Mouse (Mus musculus) mature B cell (primary cell): ENCODE results near the gene Tctn1.

Experiments used
- in situ Hi-C: fragments of 300-500 bp; cut with MboI; formaldehyde crosslinking; loops from 2 replicates; pipeline ENCODE4 v1.14.3; 2019

Gene Tctn1

DNA sequence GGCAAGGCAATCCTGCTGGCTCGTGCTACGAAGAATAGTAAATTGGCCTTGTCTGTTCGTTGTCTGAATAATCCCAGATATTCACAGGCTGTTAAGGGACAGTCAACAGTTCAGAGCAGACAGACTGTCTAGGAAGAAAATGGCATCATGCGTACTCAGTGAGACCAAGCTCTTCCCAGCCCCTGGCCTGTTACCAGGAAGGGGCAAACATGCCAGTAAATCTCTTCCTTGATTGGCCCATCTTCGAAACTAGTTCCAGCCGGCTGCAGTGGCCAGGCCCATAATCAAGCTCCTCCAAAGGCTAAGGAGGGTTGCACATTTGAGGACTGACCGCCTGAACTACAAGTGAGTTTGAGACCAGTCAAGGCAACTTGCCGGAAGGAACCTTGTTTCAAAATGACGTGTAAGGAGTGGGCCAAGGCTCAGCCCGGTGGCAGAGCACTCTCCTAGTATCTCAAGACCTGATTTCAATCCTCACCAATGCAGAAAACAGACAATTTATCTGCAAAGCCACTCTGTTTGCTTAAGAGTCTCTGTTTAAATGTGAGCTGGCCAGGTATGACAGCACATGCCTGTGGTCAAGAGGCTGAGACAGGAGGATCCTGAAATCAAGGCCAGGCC is 17.6 kb downstream of the Tctn1 start:
- in situ Hi-C loops = no loop called here

DNA sequence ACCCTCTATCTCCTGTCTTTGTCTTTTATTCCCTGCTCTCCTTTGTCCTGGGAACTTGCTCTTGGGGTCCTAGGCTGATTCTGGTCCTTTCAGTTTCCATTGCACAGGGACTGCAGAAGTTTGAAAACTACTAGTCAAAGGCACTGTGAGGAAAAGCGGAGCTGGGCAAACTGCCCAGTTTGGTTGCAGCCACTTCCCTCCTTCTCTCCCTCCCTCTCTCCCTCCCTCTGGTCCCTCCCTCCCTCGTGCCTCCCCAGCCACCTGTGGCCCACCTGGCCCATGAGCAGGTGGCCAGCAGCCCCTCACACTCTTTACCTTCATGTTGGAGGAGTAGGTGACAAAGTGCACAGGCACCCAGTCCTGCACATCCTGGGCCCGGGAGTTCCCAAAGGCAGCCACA is 19.1 kb downstream of the Tctn1 start:
- in situ Hi-C loops = no loop called here

DNA sequence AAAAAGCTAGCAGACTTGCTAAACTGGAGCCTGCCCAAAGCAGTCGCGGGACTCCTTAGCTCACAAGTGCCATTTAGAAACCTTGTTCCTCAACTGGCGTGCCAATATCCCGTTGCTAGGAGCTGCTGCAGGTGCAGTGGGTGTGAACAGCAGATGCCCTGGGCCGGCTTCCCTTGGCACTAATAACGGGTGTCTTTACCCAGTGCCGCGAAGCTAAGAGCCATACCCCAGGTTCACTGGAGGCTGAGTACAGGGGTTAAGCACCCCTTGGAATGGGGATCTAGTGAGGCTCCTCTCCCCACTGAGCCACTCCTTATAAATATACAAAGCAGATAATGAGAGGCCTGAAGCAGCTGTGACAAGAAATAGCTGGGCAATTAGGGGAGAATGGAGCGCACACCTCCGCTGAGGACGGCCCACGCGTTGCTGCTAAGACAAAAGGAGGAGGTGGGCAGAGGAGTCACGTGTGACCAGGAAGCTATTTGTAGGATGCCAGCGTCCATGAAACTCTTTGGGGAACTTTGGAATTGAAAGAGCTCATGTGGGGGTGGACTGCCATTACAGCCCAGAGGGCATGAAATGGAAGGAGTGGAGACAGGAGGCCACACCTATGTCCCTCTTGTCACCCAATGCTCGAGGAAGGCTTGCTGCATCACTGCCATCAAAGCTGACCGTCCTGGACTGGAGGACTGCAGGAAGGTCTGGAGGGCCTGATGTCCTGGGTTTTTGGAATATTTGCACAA is 20.3 kb downstream of the Tctn1 start:
- in situ Hi-C loops = no loop called here

DNA sequence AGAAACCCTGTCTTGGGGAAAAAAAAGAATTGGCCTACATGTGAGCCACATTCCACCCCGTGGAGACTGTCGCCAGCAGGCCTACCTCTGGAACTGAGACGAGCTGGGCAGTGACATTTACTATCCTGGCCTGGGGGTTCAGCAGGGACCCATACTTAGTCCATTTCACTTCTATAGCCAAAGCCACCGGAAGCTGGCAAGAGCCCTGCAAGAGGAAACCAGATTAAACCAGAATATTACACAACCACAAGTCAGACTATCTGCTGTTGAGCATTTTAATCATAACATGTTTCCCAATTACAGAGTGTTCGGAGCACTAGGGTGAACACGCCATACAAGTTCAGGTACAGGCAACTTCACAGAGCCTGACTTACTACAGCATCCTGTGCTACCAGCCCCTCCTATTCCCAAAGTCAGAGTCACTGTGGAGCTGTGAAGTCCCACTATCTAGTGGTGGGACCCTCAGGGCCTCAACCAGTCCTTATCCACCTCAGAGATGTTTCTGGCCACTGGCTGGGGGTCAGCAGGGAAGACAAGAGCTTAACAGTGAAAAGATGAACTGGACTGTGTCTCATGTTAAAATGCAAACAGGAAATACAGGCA is 21.6 kb downstream of the Tctn1 start:
- in situ Hi-C loops = no loop called here

DNA sequence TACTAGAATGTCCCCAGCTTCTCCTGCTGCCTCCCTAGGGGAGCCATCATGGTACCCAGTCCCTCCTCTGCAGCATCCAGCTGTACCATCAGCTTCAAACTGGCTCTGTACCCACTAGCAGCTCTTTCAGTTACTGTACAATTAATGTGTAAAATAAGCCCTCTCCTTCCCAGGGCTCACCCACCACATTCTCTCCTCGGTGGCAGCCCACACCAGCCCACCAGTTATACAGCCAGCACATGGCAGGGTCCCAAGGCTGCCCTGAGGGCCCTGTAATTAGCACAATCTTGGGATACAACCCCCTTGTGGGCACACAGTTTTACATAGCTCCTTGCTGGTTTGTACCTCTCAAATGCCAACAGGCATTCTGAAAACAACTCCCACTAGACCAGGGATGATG is 23.3 kb downstream of the Tctn1 start:
- in situ Hi-C loops = no loop called here

DNA sequence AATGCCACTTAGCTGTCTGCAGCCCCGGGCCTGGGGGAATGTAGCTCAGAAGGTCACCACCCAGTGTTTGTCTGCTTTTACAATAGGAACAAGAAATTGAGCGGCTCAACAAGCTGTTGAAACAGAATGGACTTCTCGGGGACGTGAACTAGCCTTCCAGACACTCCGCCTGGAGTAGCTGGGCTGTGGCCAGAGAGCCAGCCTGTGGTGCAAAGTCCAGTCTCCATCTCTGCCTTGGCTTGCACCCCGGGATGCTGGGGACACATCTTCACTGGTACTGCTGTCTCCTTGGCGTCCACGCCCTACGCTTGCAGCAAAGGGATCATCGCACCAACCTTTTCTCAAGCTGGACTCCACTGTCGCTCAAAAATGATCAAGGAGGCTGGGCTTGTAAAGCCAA is 23.7 kb downstream of the Tctn1 start:
- in situ Hi-C loops = no loop called here

DNA sequence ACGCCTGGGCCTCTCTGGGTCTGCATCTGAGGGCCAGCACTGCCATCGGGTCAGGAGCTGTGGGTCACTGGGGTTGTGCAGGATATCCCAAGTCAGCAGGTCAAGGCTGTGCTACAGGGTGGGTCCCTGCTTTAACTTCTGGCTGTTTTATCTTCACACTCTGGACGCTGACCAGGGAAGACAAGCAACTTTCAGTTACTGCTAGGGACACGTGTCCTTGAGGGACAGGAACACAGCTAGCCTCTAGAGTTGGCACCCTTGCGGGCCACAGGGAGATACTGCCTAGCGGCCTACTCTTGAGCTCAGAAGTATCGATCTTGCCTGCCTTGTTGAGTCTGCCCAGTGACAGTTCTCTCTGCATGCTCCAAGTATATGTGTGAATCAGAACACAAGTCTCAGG is 24.6 kb downstream of the Tctn1 start:
- in situ Hi-C loops = no loop called here

DNA sequence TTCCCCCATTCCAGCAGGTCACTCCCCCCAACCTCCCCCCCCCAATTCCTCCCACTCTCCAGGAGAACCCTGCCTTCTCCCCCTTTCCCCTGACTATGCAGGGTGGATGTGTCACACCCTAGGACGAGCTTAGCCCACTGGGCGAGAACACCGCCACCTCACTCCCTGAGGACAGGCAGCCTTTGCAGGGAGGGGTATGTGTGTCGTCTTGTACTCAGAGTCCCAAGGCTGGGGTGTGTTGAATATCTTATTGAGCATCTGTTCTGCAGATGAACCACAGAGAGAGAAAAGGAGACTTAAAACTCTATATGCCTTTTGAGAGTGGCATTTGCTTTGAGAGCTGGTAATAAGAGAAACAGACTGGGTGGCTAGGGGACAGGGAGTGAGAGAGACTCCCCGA is 27.1 kb downstream of the Tctn1 start:
- in situ Hi-C loops = no loop called here

DNA sequence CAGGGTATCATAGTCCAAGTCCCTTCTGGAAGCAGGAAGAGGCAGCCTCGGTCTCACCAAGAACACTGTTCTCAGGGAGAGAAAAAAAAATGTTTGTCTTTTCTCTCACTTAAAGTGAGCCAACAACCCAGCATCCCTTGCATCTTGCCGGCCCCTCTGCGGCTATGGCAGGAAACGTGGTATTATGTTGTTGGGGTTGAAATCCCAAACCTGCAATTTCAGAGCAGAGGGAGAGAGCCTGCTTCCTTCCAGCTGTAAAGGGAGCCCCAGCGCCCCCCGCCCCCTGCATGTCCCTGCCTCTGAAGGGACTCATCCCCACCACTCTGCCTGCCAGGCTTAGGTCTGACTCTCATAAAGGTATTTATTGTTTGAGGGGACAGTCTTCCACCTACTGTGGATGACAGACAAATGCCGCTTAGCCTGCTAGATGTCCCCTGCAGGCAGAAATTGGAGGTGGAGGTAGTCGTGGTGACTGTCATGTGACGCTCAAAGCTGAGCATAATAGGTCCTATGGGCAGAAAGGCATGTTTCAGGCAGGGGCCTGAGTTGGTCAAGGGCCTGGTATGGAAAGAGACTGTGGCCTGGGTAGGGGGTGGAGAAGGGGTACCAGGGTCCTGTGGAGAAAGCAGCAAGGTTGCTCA is 28.9 kb downstream of the Tctn1 start:
- in situ Hi-C loops = no loop called here

DNA sequence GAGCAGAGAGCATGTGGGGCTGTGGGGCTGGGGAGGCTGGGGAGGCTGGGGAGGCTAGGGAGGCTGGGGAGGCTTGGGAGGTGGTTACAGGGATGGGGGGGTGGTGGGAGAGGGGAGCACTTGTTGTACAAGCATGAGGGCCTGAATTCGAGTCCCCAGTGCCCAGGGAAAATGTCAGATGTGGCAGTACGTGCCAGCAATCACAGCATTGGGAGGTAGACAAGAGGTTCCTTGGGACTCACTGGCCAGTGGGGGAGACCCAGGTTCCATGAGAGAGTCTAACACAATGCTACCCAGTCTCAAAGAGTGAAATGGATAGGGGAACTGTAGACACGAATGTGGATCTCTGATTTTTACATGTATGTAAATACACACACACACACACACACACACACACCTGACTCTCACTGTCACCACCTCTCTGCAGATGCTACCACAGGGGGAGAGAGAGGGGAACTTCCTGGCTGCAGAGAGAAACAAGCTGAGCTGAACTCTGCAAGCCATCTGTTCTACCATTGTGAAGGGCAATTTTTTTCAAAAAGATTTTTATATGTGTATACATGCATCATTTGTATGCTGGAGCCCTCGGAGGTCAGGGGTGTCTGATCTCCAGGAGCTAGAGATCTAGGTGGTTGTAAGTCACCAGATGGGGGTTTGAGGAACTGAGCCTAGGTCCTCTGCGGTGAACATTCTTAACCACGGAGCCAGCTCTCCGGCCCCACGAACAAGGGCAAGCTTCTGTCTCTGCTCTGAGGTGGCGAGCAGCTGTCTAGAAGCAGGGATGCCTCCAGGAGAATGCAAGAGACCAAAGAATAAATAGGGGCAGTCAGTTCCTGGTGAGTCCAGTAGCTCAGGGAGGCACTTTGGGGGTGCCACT is 29.7 kb downstream of the Tctn1 start:
- in situ Hi-C loops = no loop called here

DNA sequence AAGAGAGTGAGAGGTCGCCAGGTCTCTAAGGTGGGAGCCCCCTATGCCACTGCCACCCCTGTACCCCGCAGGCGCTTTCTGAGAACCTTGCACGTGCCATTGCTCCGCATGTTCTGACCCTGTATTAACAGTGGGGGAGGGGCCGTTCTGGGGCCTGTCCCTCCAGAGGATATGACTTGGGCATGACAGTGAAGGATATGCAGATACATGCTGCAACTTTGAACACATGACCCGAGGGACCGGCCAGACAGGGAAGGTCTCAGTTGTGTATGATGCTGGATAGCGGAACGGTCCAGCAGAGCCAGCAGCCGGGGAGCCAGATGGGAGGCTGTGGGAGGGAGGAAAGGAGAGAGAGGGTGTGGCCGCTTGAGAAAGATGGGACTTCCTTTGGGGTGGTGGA is 30.6 kb downstream of the Tctn1 start:
- in situ Hi-C loops = no loop called here

DNA sequence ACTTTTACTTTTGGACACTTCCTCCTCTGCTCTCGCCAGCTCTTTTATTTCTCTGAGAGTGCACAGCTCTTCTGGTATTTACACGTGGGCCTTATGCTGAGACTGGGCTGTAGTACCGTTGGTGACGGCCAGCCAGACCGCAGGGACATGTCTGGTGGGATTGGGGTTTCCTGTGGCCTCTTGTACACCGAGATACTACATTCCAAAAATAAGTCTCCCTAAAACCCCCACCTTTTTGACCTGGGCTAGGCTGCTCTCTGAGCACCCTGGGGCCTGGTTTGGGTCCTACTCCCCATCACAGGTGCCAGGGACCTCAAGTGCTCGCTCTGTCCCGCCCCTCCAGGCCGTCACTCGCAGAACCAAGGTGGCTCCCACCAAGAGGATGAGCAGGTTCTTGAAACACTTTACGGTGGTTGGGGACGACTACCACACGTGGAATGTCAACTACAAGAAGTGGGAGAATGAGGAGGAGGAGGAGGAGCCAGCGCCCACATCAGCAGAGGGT is 31.1 kb downstream of the Tctn1 start:
- in situ Hi-C loops = no loop called here

DNA sequence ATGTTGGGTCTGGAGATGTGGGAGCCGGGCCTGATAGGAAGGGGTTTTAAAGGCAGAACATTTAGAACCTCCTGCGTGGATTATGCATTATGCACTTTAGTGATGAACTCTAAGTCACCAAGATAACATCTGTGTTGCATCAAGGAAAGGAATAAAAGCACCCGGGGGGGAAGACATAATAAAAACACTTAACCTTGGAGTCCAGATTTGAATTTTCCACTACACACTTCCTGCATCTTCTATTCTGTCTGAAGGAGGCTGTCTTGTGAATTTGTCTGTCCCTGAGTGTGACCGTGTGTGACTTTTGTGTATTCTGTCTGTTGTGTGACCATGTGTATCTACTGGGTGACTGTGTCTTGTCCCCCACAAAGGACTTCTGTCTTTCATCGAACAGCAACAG is 32.3 kb downstream of the Tctn1 start:
- in situ Hi-C loops = no loop called here

DNA sequence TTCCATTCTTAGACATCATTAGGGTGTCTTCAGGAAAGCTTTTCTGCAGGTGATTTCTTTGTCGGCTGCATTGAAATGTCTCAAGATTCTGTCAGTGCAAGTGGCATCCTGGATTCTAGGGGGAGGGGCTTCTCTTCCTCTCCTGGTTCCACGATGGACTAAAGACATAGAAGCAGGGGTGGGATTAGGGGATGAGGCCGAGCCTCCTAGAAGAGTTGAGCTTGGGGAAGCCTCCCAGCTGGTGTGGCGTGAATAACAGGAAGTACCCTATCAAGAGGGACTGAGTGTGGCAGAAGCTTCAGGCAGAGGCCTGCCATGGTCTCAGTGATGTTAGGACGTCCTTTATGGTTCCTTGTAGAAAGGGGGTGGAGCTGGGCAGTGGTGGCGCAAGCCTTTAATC is 32.8 kb downstream of the Tctn1 start:
- in situ Hi-C loops = no loop called here

DNA sequence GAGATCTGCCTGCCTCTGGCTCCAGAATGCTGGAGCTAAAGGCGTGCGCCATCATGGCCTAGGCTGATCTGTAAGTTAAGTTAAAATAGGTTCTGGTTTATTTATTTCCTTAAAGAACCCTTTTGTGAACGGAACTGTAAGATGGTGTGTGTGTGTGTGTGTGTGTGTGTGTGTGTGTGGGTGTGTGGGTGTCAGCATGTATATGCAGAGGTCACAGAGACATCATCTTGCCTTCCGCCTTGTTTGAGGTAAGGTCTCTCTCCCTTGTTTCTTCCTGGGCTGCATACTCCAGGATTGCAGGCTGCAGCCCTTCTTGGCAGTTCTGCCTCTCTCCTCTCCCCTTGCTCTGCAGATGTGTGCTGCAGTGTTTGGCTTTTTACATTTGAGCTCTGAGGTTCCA is 33.4 kb downstream of the Tctn1 start:
- in situ Hi-C loops = no loop called here

DNA sequence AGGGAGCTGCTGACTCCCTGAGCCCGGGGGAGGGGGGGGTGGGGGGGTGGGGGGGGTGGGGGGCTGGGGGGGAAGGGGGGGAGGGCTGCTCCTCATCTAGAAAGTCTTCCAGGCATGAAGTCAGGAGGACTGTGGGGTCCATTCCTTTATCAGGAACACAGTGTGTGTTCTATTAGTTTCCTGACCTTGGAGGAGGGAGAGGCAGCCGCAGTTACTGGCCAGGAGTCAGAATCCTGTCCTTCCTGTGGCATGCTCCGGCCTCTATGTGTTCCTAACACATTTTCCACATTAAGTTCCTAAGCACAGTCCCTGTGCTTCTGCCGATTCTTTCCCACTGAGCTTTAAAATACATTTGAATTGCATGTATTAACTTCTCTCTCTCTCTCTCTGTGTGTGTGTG is 35.5 kb downstream of the Tctn1 start:
- in situ Hi-C loops = no loop called here

DNA sequence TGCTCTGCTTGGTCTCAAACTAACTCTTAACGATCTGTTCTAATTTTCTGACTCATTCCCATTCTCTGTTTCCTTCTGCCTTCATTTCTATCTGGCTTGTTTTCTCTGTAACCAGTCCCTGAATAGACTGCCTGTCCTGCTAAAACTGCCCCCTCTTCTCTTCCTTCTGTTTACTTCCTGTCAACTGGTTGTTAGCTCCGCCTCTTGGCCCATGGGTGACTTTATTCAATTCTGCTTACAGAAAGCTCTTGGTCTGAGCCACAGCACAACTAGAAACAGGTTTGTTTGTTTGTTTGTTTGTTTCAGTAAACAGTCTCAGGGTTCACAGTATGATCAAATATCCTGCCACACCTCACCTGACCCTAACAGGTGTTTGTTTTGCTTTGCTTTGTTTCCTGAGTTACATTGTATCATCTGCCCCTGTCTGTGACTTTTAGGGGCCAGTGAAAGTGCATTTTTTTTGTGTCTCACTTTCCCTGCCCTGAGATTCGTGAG is 35.9 kb downstream of the Tctn1 start:
- in situ Hi-C loops = no loop called here

DNA sequence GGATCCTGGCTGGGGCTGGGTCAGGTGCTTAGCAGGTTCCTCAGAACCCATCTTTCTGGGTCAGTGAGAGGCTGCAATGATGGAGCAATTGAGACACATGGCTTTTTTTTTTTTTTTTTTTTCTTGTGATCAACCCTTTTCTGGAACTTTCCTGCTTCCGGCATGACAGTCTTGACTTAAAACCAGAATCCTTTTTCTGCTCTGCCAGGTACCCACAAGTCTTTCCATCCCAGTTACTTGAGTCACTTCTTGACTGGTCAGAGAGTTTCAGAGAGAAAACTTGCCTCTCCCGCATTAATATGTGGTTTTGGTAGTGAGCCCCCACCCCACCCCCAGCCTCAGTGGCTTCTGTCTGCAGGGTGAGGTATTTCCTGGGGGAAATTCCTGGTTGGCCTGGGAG is 40.0 kb downstream of the Tctn1 start:
- in situ Hi-C loops = loop anchor here (5.0 kb wide), 1 partner anchor 38 kb away; the partner anchor contains the start of gene Tctn1

DNA sequence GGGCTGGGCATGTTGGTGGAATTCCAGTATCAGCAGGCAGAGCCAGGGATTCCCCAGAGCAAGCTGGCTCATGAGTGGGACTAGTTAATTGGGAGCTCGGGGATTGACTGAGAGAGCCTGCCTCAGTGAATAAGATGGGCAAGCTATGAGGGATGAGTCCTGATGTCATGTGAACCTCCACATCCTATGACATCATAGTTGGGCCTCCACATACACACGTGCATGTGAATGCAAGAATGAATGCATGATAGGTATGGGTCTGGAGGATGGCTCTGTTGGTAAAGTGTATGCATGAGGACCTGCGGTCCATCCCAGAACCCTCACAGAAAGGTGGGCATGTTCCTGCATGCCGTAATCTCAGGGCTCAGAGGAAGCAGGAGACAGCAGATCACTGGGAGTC is 43.2 kb downstream of the Tctn1 start:
- in situ Hi-C loops = loop anchor here (5.0 kb wide), 1 partner anchor 41 kb away; the partner anchor contains the start of gene Tctn1

DNA sequence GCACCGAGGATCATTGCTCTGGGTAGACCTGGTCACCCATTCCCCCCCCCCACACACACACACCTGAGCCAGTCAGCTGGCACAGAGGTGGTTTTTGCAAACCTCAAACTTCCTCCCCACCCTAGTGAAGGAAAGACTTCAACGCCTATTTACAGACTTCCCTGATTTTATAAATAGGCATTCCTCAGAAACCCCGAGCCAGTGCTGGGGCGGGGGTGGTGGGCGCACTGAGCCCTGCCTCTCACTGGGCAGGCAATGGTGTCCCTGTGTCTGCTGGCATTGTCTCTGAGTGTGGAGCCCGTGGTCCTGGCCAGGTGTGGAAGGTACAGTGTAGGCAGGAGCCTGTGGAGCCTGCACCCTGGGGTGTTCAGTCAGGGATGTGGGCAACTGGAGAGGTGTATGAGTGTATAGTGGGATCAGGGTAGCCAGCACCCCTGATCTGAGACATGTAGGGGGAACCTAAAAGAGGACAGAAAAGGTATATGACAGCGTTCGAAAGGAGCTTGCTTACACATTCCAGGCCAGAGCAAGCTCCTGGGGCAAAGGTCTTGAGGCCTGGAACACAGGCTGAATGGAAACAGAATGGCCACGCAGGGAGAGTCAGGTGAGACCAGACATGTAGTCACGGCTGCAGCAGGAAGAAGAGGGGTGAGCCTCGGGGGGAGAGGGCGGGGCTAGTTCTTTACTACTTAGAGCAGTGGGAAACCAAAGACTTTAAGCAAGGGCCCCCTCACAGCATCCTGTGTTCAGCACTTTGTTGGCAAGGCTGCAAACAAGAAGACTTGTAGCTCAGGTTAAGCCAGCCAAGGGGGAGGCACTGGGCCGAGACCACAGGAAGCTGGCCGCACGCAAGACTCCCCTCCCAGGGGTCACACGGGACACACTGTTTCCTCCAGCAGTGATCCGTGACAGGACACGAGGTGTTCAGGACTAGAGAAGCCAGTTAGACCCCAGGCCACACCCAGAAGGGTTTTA is 44.3 kb downstream of the Tctn1 start:
- in situ Hi-C loops = loop anchor here (5.0 kb wide), 1 partner anchor 42 kb away; the partner anchor contains the start of gene Tctn1
